Mouse (Mus musculus): ENCODE results near the gene Olfr1249. TPM values are rescaled to one million over a fixed set of nuclear protein-coding genes. Genes with fewer than 3 reads are reported as not detected.
"Not testable (repeated sequence)": the region's sequence is repeated elsewhere in the genome, so short reads cannot be mapped to it uniquely, and the experiment has no call there.

Olfr1249 gene
- total RNA-seq (2017): not detected in 2 replicates

DNA sequence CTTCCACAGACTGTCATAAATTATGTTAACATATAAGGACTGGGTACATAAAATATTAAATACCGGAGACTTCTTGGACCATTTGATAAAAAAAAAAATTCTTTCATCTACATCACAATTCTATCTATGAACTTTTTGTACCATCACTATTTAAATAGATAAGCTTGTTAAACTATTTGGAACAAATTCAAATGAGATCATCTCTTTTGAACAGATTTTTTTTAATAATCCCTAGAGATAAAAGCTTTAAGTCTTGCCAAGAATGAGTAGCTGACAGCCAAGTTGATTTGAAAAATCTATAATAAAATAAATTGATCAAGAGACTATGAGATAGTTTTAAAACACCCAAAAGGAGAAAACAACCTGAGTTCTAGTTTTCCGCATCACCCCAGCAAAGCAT is at the start of gene Olfr1249:
Gene Olfr1249 (minus strand): TSS at position 101 of the 400 bp plus-strand sequence.
- ATAC-seq (ENCODE audit: extremely low read depth, insufficient number of reproducible peaks, low FRiP score, poor library complexity, severe bottlenecking): no peak

DNA sequence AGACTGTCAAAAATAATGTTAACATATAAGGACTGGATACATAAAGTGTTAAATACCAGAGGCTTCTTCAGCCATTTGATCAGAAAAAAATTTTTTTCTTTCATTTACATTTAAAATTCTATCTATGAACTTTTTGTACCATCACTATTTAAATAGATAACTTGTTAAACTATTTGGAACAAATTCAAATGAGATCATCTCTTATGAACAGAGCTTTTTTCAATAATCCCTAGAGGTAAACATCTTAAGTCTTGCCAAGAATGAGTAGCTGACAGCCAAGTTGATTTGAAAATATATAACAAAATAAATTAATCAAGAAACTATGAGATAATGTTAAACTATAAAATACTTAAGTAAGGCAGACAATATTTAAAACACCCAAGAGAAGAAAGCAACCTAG is 37.1 kb upstream of the Olfr1249 start, which contains the start of gene Olfr1251:
Gene Olfr1251 (minus strand): TSS at position 101 of the 400 bp plus-strand sequence.
- no peak for ATAC-seq (ENCODE audit: extremely low read depth, insufficient number of reproducible peaks, low FRiP score, poor library complexity, severe bottlenecking)

DNA sequence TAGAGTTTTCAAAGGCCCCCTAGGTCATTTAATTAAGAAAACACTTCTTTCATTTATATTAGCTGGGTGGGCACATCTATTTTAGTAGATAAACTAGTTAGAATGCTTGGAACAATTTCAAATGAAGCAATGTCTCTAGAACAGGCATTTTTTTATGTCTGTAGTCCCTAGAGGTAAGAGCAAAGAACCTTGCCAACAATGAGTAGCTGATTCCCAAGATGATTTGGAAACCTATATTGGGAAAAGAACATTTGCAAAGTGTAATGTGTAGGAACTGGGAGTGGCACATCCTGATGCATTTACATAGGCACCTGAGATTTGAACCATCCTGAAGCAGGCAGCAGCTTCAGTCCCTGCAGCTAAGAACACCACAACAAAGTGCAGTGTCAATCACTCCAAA is 26.6 kb upstream of the Olfr1249 start, which contains the start of gene Olfr1250:
Gene Olfr1250 (minus strand): TSS at position 101 of the 400 bp plus-strand sequence.
- ATAC-seq (ENCODE audit: extremely low read depth, insufficient number of reproducible peaks, low FRiP score, poor library complexity, severe bottlenecking): no peak

DNA sequence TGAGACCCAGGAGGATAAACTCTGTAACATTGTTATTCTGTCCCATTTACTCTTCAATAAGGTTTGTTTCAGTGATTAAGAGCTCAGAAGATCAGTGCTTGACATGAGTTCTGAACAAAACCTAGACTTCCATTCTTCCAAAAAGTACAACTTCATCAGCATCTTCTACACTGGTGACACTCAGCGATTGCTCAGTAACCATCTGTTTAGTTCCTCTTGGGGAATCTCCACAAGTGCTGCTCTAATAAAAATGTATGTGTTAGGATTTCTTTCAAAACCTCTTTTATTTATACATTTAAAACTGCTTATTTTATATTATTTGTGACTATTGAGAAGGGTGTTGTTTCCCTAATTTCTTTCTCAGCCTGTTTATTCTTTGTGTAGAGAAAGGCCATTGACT is 16.6 kb downstream of the Olfr1249 start, which contains the start of gene Olfr1248:
Gene Olfr1248 (minus strand): TSS at position 101 of the 400 bp plus-strand sequence.
- ATAC-seq (ENCODE audit: extremely low read depth, insufficient number of reproducible peaks, low FRiP score, poor library complexity, severe bottlenecking): not testable (repeated sequence)

DNA sequence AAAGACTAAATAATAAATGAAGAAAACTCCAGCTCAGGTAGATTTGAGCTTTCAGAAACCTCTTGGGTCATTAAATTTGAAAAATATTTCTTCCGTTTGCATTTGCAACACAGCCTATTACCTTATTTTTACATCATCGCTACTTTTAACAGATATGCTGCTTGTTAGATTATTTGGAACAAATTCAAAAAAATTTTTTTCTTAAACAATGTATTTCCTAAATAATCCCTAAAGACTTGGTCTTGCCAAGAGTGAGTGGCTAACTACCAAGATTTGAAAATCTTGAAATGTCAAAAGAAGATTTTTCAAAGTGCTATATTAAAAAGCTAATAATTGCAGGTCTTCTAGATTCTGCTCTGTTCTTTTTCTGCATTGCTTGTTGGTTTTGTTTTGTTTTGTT is 20.8 kb downstream of the Olfr1249 start, which contains the start of gene Olfr1247:
Gene Olfr1247 (minus strand): TSS at position 101 of the 400 bp plus-strand sequence.
- no peak for ATAC-seq (ENCODE audit: extremely low read depth, insufficient number of reproducible peaks, low FRiP score, poor library complexity, severe bottlenecking)

DNA sequence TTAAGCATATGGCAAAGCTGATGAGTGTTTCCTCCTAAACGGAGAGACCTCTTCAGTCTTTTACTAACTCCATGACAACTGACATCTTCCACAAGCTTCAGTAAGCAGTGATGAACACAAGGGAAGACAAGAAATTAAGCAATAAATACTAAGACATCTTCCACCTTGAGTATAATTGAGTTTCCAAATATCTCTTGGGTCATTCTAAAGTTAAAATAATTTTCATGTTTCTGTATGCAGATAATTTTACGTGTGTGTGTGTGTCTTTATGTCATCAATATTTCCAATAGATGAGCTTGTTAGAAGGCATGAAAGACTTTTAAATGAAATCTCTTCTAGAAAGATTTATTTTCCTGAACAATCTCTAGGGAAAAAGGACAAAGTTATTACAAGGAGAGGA is 41.7 kb downstream of the Olfr1249 start, which contains the start of gene Olfr1246:
Gene Olfr1246 (minus strand): TSS at position 101 of the 400 bp plus-strand sequence.
- ATAC-seq (ENCODE audit: extremely low read depth, insufficient number of reproducible peaks, low FRiP score, poor library complexity, severe bottlenecking): no peak

Other genes with a start within 250 kb of the Olfr1249 start
- not detected in 2 replicates for gene Olfr1238, start 225.3 kb downstream of the Olfr1249 start, total RNA-seq (2017)
- gene Olfr1239, start 214.6 kb downstream of the Olfr1249 start, total RNA-seq (2017): not detected in 2 replicates
- gene Olfr1240, start 192.0 kb downstream of the Olfr1249 start, total RNA-seq (2017): not detected in 2 replicates
- not detected in 2 replicates for gene Olfr1241, start 147.9 kb downstream of the Olfr1249 start, total RNA-seq (2017)
- not detected in 2 replicates for gene Olfr1242, start 136.6 kb downstream of the Olfr1249 start, total RNA-seq (2017)
- gene Olfr1243, start 103.5 kb downstream of the Olfr1249 start, total RNA-seq (2017): not detected in 2 replicates
- not detected in 2 replicates for gene Olfr1245, start 56.5 kb downstream of the Olfr1249 start, total RNA-seq (2017)
- gene Olfr1246, start 41.8 kb downstream of the Olfr1249 start, total RNA-seq (2017): 0.12 and 0.35 TPM in 2 replicates
- gene Olfr1247, start 20.9 kb downstream of the Olfr1249 start, total RNA-seq (2017): 0.12 TPM in 1 of 2 replicates, not detected in the other
- gene Olfr1248, start 16.7 kb downstream of the Olfr1249 start, total RNA-seq (2017): not detected in 2 replicates
- 0.35 TPM in 1 of 2 replicates, not detected in the other for gene Olfr1250, start 26.5 kb upstream of the Olfr1249 start, total RNA-seq (2017)
- not detected in 2 replicates for gene Olfr1251, start 37.0 kb upstream of the Olfr1249 start, total RNA-seq (2017)
- 0.23 TPM in 1 of 2 replicates, not detected in the other for gene Olfr1252, start 90.0 kb upstream of the Olfr1249 start, total RNA-seq (2017)
- gene Olfr1253, start 122.1 kb upstream of the Olfr1249 start, total RNA-seq (2017): 0.12 TPM in 1 of 2 replicates, not detected in the other
- gene Olfr1254, start 158.6 kb upstream of the Olfr1249 start, total RNA-seq (2017): not detected in 2 replicates
- not detected in 2 replicates for gene Olfr1255, start 177.1 kb upstream of the Olfr1249 start, total RNA-seq (2017)
- gene Olfr1256, start 206.6 kb upstream of the Olfr1249 start, total RNA-seq (2017): not detected in 2 replicates
- not detected in 2 replicates for gene Olfr48, start 213.2 kb upstream of the Olfr1249 start, total RNA-seq (2017)
- not detected in 2 replicates for gene Olfr1257, start 243.5 kb upstream of the Olfr1249 start, total RNA-seq (2017)

Data from neutrophil, adult 5-6 weeks (primary cell).